Mouse (Mus musculus): ENCODE measurements at regions not wholly inside any gene's neighbourhood (a gene's known extent, or its start where the extent isn't known, plus 50 kb on each side); places are given as distances from the start of the nearest gene placed in this dataset.
A peak's percentile ranks its signal among the peaks of the same experiment; 100 is the strongest.

DNA sequence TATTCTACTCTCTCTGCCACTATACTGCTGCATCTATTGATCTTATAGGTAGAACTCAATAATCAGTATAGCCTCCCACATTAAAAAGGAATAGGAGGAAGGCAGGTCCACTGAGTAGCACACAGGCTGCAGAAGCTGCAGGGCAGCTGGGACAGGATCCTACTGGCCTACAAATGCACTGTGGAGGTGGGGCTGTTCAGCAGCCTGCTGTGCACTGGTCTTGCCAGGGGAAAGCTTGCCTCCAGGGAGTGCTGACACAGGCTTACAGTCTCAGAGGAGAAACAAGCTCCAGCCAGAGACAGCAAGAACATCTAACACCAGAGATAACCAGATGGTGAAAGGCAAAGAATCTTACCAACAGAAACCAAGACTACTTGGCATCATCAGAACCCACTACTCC is 176.1 kb downstream of the Atp6ap1l start:
- Histone ChIP-seq H3K36me3 (replicated peaks; ENCODE audit: control insufficient read depth, insufficient read depth, low read depth, low read length) (no peaks in the 10 kb centered on the region), H3K9ac (replicated peaks; ENCODE audit: low read length) (no peak overlapping the region), H3K4me1 (ENCODE audit: control insufficient read depth, insufficient read depth, low read length) (no peaks in the 10 kb centered on the region), H3K4me3 (ENCODE audit: low read depth, low read length) (no peak overlapping the region), H3K4me2 (ENCODE audit: low read depth, low read length) (no peak overlapping the region), H3K9me3 (replicated peaks; ENCODE audit: control insufficient read depth, low read length) (no peaks in the 10 kb centered on the region), H3K27ac (replicated peaks; ENCODE audit: low read depth, low read length) (no peak overlapping the region), H3K27me3 (ENCODE audit: control insufficient read depth, insufficient read depth, low read length) (no peaks in the 10 kb centered on the region)
- ATAC-seq (replicated peaks; ENCODE audit: insufficient number of reproducible peaks, low FRiP score, low TSS enrichment, low read depth) (no peak), DNase-seq (ENCODE audit: low spot score) (no peak)

DNA sequence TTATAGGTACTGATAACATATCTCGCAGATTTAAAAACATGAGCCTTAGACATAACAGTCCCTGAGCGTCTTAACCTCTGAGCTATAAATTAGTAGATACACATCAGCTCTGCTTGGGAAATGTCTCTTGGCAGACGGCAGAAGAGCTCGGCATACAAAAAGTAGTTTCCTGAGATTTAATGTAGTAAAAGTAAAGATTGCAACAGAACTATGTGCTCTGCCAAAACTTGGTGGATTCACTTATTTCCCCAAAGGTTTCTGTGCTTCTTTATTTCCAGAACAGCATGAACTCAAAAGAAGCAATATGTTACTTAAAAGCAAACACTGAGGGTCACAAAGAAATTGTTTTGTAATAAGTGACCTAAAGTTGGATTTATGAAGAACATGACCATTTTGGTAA is 177.3 kb downstream of the Atp6ap1l start:
- Histone ChIP-seq H3K4me2 (ENCODE audit: low read depth, low read length) (no peak overlapping the region), H3K27me3 (ENCODE audit: control insufficient read depth, insufficient read depth, low read length) (no peaks in the 10 kb centered on the region), H3K27ac (replicated peaks; ENCODE audit: low read depth, low read length) (no peak overlapping the region), H3K4me1 (ENCODE audit: control insufficient read depth, insufficient read depth, low read length) (no peaks in the 10 kb centered on the region), H3K4me3 (ENCODE audit: low read depth, low read length) (no peak overlapping the region), H3K36me3 (replicated peaks; ENCODE audit: control insufficient read depth, insufficient read depth, low read depth, low read length) (no peaks in the 10 kb centered on the region), H3K9me3 (replicated peaks; ENCODE audit: control insufficient read depth, low read length) (no peaks in the 10 kb centered on the region), H3K9ac (replicated peaks; ENCODE audit: low read length) (no peak overlapping the region)
- WGBS: 73% methylated on average over 4 of the region's 4 CpGs
- DNase-seq (ENCODE audit: low spot score): no peak
- ATAC-seq (replicated peaks; ENCODE audit: insufficient number of reproducible peaks, low FRiP score, low TSS enrichment, low read depth): no peak

DNA sequence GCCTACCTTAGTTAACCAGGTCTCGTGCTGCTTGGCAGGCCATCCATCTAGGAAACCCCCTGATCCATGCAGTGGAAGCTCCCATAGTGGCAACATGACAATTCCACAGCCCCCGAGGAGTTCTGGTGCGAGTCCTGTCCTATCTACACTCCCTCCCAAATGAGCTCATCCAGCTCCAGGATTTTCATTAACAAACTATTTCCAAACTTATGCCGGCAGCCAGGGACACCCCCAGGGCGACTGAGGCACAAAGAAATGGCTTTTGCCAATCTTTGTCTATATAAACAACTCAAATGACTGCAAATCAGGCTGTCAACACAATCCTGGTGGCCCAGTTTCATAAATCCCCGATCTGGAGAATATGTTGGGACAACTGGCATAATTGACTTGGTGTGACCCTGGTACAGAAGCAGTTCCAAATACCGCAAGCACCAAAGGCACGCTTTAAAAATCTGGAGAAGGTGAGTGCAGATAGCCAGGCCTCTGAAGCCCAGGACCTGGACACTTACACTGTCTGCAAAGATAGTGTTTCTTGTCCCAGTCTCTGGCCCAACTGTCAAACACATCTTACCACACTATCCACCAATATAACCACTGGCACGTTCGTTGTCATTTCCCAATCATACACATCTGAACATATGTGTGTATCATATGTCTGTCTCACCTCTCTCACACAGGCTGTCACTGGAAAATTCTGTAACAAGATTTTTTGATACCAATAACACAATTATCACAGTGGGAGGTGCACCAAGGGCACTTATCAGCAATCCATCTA is 179.9 kb downstream of the Atp6ap1l start:
- ATAC-seq (replicated peaks; ENCODE audit: insufficient number of reproducible peaks, low FRiP score, low TSS enrichment, low read depth): no peak
- Histone ChIP-seq H3K4me2 (ENCODE audit: low read depth, low read length) (no peak overlapping the region), H3K27me3 (ENCODE audit: control insufficient read depth, insufficient read depth, low read length) (no peaks in the 10 kb centered on the region), H3K4me1 (ENCODE audit: control insufficient read depth, insufficient read depth, low read length) (no peaks in the 10 kb centered on the region), H3K36me3 (replicated peaks; ENCODE audit: control insufficient read depth, insufficient read depth, low read depth, low read length) (no peaks in the 10 kb centered on the region), H3K27ac (replicated peaks; ENCODE audit: low read depth, low read length) (no peak overlapping the region), H3K9me3 (replicated peaks; ENCODE audit: control insufficient read depth, low read length) (no peaks in the 10 kb centered on the region), H3K4me3 (ENCODE audit: low read depth, low read length) (no peak overlapping the region), H3K9ac (replicated peaks; ENCODE audit: low read length) (no peak overlapping the region)
- DNase-seq (ENCODE audit: low spot score): no peak
- WGBS: 82% methylated on average over 10 of the region's 10 CpGs

DNA sequence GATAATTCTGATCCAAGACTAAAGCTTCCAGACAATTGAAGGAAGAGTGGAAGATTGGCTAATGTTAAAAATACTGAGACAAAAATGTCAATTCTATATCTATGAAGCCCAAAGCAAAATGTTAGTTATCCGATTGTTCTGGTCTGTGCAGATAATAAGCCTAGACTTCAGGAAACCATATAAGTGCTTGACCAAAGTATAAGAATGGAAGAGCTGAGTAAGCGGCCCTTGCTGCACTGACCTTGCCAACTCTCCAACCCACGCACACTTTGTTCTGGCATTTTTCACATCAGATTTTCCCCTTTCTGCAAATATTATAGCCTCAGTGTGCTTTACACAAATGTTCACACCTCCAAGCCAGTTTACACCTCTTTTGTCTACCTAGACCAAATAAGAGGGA is 180.6 kb downstream of the Atp6ap1l start:
- 91% methylated on average over 3 of the region's 3 CpGs for whole genome bisulfite sequencing
- H3K36me3 ChIP-seq (replicated peaks; ENCODE audit: control insufficient read depth, insufficient read depth, low read depth, low read length): no peaks in the 10 kb centered on the region
- no peak overlapping the region for H3K4me3 ChIP-seq (ENCODE audit: low read depth, low read length)
- DNase-seq (ENCODE audit: low spot score) (no peak), ATAC-seq (replicated peaks; ENCODE audit: insufficient number of reproducible peaks, low FRiP score, low TSS enrichment, low read depth) (no peak)
- no peak overlapping the region for H3K9ac ChIP-seq (replicated peaks; ENCODE audit: low read length)
- H3K4me1 ChIP-seq (ENCODE audit: control insufficient read depth, insufficient read depth, low read length): no peaks in the 10 kb centered on the region
- H3K27me3 ChIP-seq (ENCODE audit: control insufficient read depth, insufficient read depth, low read length): no peaks in the 10 kb centered on the region
- no peak overlapping the region for H3K27ac ChIP-seq (replicated peaks; ENCODE audit: low read depth, low read length)
- H3K9me3 ChIP-seq (replicated peaks; ENCODE audit: control insufficient read depth, low read length): no peaks in the 10 kb centered on the region
- H3K4me2 ChIP-seq (ENCODE audit: low read depth, low read length): no peak overlapping the region

DNA sequence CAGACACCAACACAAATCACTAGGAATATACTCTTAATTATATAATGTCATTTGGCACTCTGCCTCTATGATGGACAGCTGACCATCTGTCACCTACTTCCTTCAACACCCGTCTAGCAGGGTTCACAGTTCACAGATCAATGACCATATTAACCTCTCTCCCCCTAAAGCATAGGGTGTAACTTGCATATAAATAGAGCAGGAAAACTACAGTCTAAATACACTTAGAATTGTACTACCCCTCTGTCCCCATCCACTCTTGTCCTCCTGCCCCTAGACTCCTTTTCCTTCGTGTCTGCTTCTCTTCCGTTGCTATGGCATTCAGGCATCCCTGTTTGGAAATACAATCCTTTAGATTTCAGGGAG is 181.6 kb downstream of the Atp6ap1l start:
- Histone ChIP-seq H3K4me3 (ENCODE audit: low read depth, low read length) (no peak overlapping the region), H3K27ac (replicated peaks; ENCODE audit: low read depth, low read length) (no peak overlapping the region), H3K36me3 (replicated peaks; ENCODE audit: control insufficient read depth, insufficient read depth, low read depth, low read length) (no peaks in the 10 kb centered on the region), H3K9ac (replicated peaks; ENCODE audit: low read length) (no peak overlapping the region), H3K4me1 (ENCODE audit: control insufficient read depth, insufficient read depth, low read length) (no peaks in the 10 kb centered on the region), H3K4me2 (ENCODE audit: low read depth, low read length) (no peak overlapping the region), H3K27me3 (ENCODE audit: control insufficient read depth, insufficient read depth, low read length) (no peaks in the 10 kb centered on the region), H3K9me3 (replicated peaks; ENCODE audit: control insufficient read depth, low read length) (no peaks in the 10 kb centered on the region)
- DNase-seq (ENCODE audit: low spot score) (no peak), ATAC-seq (replicated peaks; ENCODE audit: insufficient number of reproducible peaks, low FRiP score, low TSS enrichment, low read depth) (0 out of 2 replicates have a peak, but pooled peaks have one; percentile 52)
- 48% methylated on average over 3 of the region's 3 CpGs for WGBS

DNA sequence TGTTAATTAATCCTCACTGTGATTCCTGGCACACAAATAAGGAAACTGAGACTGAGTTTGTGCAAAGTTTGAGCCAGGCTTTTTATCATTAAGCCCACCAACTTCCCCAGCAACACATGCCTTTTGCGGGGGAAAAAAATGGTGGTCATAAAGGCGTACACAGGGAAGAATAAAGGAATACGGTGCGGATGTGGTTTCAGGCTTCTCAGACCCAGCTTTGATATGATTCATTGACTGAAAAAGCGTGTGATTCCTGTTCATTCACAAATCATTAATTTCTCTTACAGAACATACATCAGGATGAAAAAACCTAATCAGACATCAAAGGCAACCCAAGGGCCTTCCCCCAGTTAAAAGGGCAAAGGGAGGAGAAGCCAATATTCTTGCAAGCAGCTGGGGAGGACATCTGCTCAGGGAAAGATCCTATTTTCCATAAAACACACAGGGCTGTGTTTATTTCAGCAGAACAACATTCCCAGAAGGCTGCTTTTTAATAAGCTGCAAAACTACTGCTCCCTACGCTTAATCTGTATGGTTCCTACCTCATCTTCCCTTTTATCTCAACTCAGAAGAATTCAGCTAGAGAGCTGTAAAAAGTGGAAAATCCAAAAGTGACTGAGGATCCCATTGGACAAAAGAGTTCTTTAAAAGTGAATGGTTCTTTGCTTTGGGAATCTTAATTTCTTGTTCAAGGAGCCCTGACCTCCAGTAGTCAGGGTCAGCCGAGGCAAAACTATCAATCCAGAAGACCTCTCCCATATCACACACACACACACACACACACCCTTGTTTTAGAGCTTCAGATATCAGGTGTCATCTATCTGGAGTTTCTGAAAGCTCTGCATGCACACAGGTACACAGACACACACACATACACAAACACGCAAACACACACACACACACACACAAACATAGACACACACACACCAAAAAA is 182.3 kb downstream of the Atp6ap1l start:
- Histone ChIP-seq H3K9ac (replicated peaks; ENCODE audit: low read length) (no peak overlapping the region), H3K4me3 (ENCODE audit: low read depth, low read length) (no peak overlapping the region), H3K36me3 (replicated peaks; ENCODE audit: control insufficient read depth, insufficient read depth, low read depth, low read length) (no peaks in the 10 kb centered on the region), H3K4me1 (ENCODE audit: control insufficient read depth, insufficient read depth, low read length) (no peaks in the 10 kb centered on the region), H3K4me2 (ENCODE audit: low read depth, low read length) (no peak overlapping the region), H3K27ac (replicated peaks; ENCODE audit: low read depth, low read length) (no peak overlapping the region), H3K9me3 (replicated peaks; ENCODE audit: control insufficient read depth, low read length) (no peaks in the 10 kb centered on the region), H3K27me3 (ENCODE audit: control insufficient read depth, insufficient read depth, low read length) (no peaks in the 10 kb centered on the region)
- 74% methylated on average over 8 of the region's 8 CpGs for WGBS
- no peak for DNase-seq (ENCODE audit: low spot score)
- ATAC-seq (replicated peaks; ENCODE audit: insufficient number of reproducible peaks, low FRiP score, low TSS enrichment, low read depth): no peak

DNA sequence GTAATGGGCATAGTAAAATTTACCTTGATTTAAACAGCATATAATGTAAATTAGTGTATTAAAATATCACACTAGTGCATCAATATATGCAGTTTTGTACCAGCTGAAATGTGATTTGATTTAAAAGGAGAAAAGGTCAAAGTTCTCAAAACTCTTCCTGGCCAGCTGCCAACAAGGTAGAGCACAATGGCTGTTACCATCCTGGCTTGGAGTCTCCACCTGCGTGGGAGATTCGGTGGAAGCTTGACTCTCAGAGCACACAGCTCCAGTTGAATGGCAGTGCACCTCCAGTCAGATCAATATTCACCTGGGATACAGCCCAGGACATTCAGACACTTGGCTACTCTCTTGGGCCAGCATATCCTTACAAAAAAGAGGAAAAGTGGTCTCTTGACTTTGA is 220.8 kb downstream of the Atp6ap1l start:
- Histone ChIP-seq H3K4me3 (ENCODE audit: low read depth, low read length) (no peak overlapping the region), H3K27me3 (ENCODE audit: control insufficient read depth, insufficient read depth, low read length) (no peaks in the 10 kb centered on the region), H3K9me3 (replicated peaks; ENCODE audit: control insufficient read depth, low read length) (no peaks in the 10 kb centered on the region), H3K4me2 (ENCODE audit: low read depth, low read length) (no peak overlapping the region), H3K27ac (replicated peaks; ENCODE audit: low read depth, low read length) (no peak overlapping the region), H3K4me1 (ENCODE audit: control insufficient read depth, insufficient read depth, low read length) (no peaks in the 10 kb centered on the region), H3K36me3 (replicated peaks; ENCODE audit: control insufficient read depth, insufficient read depth, low read depth, low read length) (no peaks in the 10 kb centered on the region), H3K9ac (replicated peaks; ENCODE audit: low read length) (no peak overlapping the region)
- DNase-seq (ENCODE audit: low spot score): no peak
- 81% methylated on average over 2 of the region's 2 CpGs for WGBS
- no peak for ATAC-seq (replicated peaks; ENCODE audit: insufficient number of reproducible peaks, low FRiP score, low TSS enrichment, low read depth)

Data from embryonic facial prominence, embryonic 11.5 days (tissue).